Mouse (Mus musculus) stomach, embryonic 15.5 days (tissue): ENCODE results near the gene Gm12830. TPM values are rescaled to one million over a fixed set of nuclear protein-coding genes. Genes with fewer than 3 reads are reported as not detected.

Experiments
- ATAC-seq: fragments of 200-750 bp; cut with Nextera tagmentation; 2 replicates; pipeline ENCODE4 v1.8.0; 2017; ENCODE audit warnings: low read depth, moderate number of reproducible peaks, moderate TSS enrichment; ENCODE audit not compliant: insufficient read depth, low FRiP score
- H3K27ac ChIP-seq: fragments of 300-500 bp; sonication (generic); 2 replicates; pipeline ENCODE4 v1.5.1; 2015; ENCODE audit warnings: mild to moderate bottlenecking, inconsistent platforms
- H3K27me3 ChIP-seq: fragments of 300-500 bp; sonication (generic); replicated peaks from 2 replicates; pipeline ENCODE4 v1.6.1; 2015; ENCODE audit warnings: inconsistent platforms
- H3K36me3 ChIP-seq: fragments of 300-500 bp; sonication (generic); 2 replicates; pipeline ENCODE4 v1.6.1; 2015; ENCODE audit warnings: inconsistent platforms
- H3K4me1 ChIP-seq: fragments of 300-500 bp; sonication (generic); 2 replicates; pipeline ENCODE4 v1.6.1; 2015; ENCODE audit warnings: inconsistent platforms
- H3K4me2 ChIP-seq: fragments of 300-500 bp; sonication (generic); 2 replicates; pipeline ENCODE4 v1.6.1; 2015; ENCODE audit warnings: mild to moderate bottlenecking, inconsistent platforms
- H3K4me3 ChIP-seq: fragments of 300-500 bp; sonication (generic); replicated peaks from 2 replicates; pipeline ENCODE4 v1.5.1; 2015; ENCODE audit warnings: inconsistent platforms
- H3K9ac ChIP-seq: fragments of 300-500 bp; sonication (generic); 2 replicates; pipeline ENCODE4 v1.6.1; 2015; ENCODE audit warnings: inconsistent platforms
- H3K9me3 ChIP-seq: fragments of 300-500 bp; sonication (generic); 2 replicates; pipeline ENCODE4 v1.6.1; 2016; ENCODE audit warnings: inconsistent platforms
- WGBS: fragments of 180-500 bp; shearing (Covaris S2); methylation state at CpG from one replicate; pipeline ENCODE4 v1.1.7; 2015; 5-methylcytosine and 5-hydroxymethylcytosine counted together
- polyA plus RNA-seq: library from polyadenylated mRNA; unstranded; fragments of >200 nt; fragmentation: Nextera tagmentation; extraction: Ambion mirVana; gene quantifications from 2 replicates; pipeline ENCODE4 v1.2.1, GENCODE M21; 2015

The Gm12830 gene
- polyA plus RNA-seq, 1 experiment from 2014 or later: not detected

DNA sequence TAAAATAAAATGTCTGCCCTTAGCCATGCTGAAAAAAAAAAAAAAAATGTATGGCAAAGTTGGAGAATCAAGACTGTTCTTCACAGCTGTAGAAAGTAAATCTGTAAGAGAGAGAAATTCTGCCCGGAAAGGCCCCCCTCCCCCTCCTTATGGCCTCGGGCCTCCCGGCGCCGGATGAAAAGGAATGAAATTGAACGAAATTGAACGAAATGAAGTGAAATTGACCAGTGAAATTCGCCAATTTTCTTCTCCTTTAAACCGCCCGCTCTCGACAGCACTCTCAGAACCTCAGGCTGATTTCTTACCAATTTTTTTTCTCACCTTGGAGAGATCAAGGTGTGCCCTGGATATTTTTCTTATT is 81.9 kb downstream of the Gm12830 start:
- Histone ChIP-seq H3K9me3 (no peaks in the 10 kb centered on the region), H3K9ac (no peak overlapping the region), H3K27ac (no peak overlapping the region), H3K36me3 (no peaks in the 10 kb centered on the region), H3K27me3 (peaks cover 99% of the 10 kb centered on the region), H3K4me2 (no peak overlapping the region), H3K4me1 (peaks cover 13% of the 10 kb centered on the region), H3K4me3 (no peak overlapping the region)
- 10% methylated on average over 11 of the region's 11 CpGs for WGBS
- no peak for ATAC-seq

DNA sequence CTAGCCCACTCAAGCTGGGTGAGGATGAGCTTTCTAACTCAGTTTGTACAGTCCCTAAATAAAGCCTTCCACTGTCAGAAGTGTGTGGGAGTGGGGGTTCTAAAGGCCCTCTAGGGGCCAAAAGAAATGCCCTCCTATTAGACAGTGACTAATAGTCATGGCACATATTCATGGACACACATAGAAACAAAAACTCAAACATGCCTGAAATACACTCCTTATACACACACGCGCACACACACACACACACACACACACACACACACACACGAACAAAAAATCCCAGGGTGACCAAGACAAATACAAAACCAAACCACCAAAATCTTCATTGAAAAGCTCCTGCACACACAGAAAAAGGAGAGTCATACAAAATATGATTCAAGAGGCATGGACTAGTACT is 84.0 kb downstream of the Gm12830 start:
- Histone ChIP-seq H3K4me3 (no peak overlapping the region), H3K9me3 (no peaks in the 10 kb centered on the region), H3K4me1 (peaks cover 27% of the 10 kb centered on the region), H3K4me2 (no peak overlapping the region), H3K27ac (no peak overlapping the region), H3K27me3 (peaks cover 96% of the 10 kb centered on the region), H3K36me3 (no peaks in the 10 kb centered on the region), H3K9ac (no peak overlapping the region)
- no peak for ATAC-seq
- WGBS: 57% methylated on average over 3 of the region's 3 CpGs

Other genes starting within 250 kb of the Gm12830 start
- gene Foxd2, start 87.2 kb downstream of the Gm12830 start, polyA plus RNA-seq: 0.19 and 0.32 TPM in 2 replicates
- gene Foxe3, start 104.3 kb downstream of the Gm12830 start, polyA plus RNA-seq: not detected in 2 replicates
- gene Cmpk1, start 165.5 kb downstream of the Gm12830 start, polyA plus RNA-seq: 117 and 122 TPM in 2 replicates
- 9.9 and 10.9 TPM in 2 replicates for gene Stil, start 178.4 kb downstream of the Gm12830 start, polyA plus RNA-seq
- gene Tal1, start 234.7 kb downstream of the Gm12830 start, polyA plus RNA-seq: 1.6 and 2.9 TPM in 2 replicates